Mouse (Mus musculus): Measurements from ENCODE around the gene Igfals. TPM values are rescaled to one million over a fixed set of nuclear protein-coding genes. Genes with fewer than 3 reads are reported as not detected.

The Igfals gene
- polyA plus RNA-seq, 1 experiment: not detected

- Histone ChIP-seq H3K4me3 (replicated peaks; ENCODE audit: control insufficient read depth, low read depth, low read length) (peak within 1 kb of the TSS; percentile 82), H3K27ac (ENCODE audit: control insufficient read depth, insufficient read depth, low read depth, low read length, poor library complexity) (peak within 1 kb of the TSS; percentile 90), H3K4me1 (ENCODE audit: control insufficient read depth, insufficient read depth, low read length) (peaks cover 7% of the 10 kb centered on the region)
- under 1% methylated on average over 69 of the region's 69 CpGs for WGBS
- TF ChIP-seq CTCF (IDR thresholded peaks at IDR 0.05; ENCODE audit: control insufficient read depth, insufficient read depth, low read length) (no peak), POLR2A (IDR thresholded peaks at IDR 0.05; ENCODE audit: borderline replicate concordance, control insufficient read depth, low read depth, low read length) (peak; percentile 92)
Observed at GRCm38 (mm10) chr17:24886134-24886931, 20.5 kb downstream of the Igfals start, which contains the start of the genes Nubp2 and Spsb3. Gene Nubp2 (minus strand): TSS chr17:24886349. Gene Spsb3 (plus strand): TSS chr17:24886643.

- WGBS: under 1% methylated on average over 18 of the region's 18 CpGs
- Histone ChIP-seq H3K27ac (ENCODE audit: control insufficient read depth, insufficient read depth, low read depth, low read length, poor library complexity) (peak overlapping the region; percentile 90), H3K4me1 (ENCODE audit: control insufficient read depth, insufficient read depth, low read length) (peaks cover 7% of the 10 kb centered on the region), H3K4me3 (replicated peaks; ENCODE audit: control insufficient read depth, low read depth, low read length) (peak overlapping the region; percentile 82)
- TF ChIP-seq CTCF (IDR thresholded peaks at IDR 0.05; ENCODE audit: control insufficient read depth, insufficient read depth, low read length): no peak
- no peak for TF ChIP-seq POLR2A (IDR thresholded peaks at IDR 0.05; ENCODE audit: borderline replicate concordance, control insufficient read depth, low read depth, low read length)
Observed at GRCm38 (mm10) chr17:24886932-24887271, 21.1 kb downstream of the Igfals start.

- TF ChIP-seq CTCF (IDR thresholded peaks at IDR 0.05; ENCODE audit: control insufficient read depth, insufficient read depth, low read length) (no peak), POLR2A (IDR thresholded peaks at IDR 0.05; ENCODE audit: borderline replicate concordance, control insufficient read depth, low read depth, low read length) (no peak)
- 58% methylated on average over 18 of the region's 18 CpGs for WGBS
- peak overlapping the region; percentile 90 for H3K27ac ChIP-seq (ENCODE audit: control insufficient read depth, insufficient read depth, low read depth, low read length, poor library complexity)
- H3K4me1 ChIP-seq (ENCODE audit: control insufficient read depth, insufficient read depth, low read length): peaks cover 7% of the 10 kb centered on the region
- peak overlapping the region; percentile 82 for H3K4me3 ChIP-seq (replicated peaks; ENCODE audit: control insufficient read depth, low read depth, low read length)
Observed at GRCm38 (mm10) chr17:24887291-24888080, 21.7 kb downstream of the Igfals start.

- no peak for TF ChIP-seq CTCF (IDR thresholded peaks at IDR 0.05; ENCODE audit: control insufficient read depth, insufficient read depth, low read length)
- no peak for TF ChIP-seq POLR2A (IDR thresholded peaks at IDR 0.05; ENCODE audit: borderline replicate concordance, control insufficient read depth, low read depth, low read length)
- Histone ChIP-seq H3K4me3 (replicated peaks; ENCODE audit: control insufficient read depth, low read depth, low read length) (no peak overlapping the region), H3K27ac (ENCODE audit: control insufficient read depth, insufficient read depth, low read depth, low read length, poor library complexity) (no peak overlapping the region), H3K4me1 (ENCODE audit: control insufficient read depth, insufficient read depth, low read length) (peaks cover 7% of the 10 kb centered on the region)
- 87% methylated on average over 3 of the region's 3 CpGs for WGBS
Observed at GRCm38 (mm10) chr17:24888862-24889261, 23.1 kb downstream of the Igfals start.

GRCm38 (mm10) chr17:24890151-24891092 is 24.6 kb downstream of the Igfals start:
- H3K27ac ChIP-seq (ENCODE audit: control insufficient read depth, insufficient read depth, low read depth, low read length, poor library complexity): no peak overlapping the region
- no peak overlapping the region for H3K4me3 ChIP-seq (replicated peaks; ENCODE audit: control insufficient read depth, low read depth, low read length)
- H3K4me1 ChIP-seq (ENCODE audit: control insufficient read depth, insufficient read depth, low read length): peaks cover 5% of the 10 kb centered on the region
- TF ChIP-seq CTCF (IDR thresholded peaks at IDR 0.05; ENCODE audit: control insufficient read depth, insufficient read depth, low read length): no peak
- 0 out of 2 replicates have a peak, but pooled peaks have one; percentile 14 for TF ChIP-seq POLR2A (IDR thresholded peaks at IDR 0.05; ENCODE audit: borderline replicate concordance, control insufficient read depth, low read depth, low read length)
- WGBS: 90% methylated on average over 19 of the region's 19 CpGs

GRCm38 (mm10) chr17:24891321-24891720 is 25.5 kb downstream of the Igfals start:
- Histone ChIP-seq H3K4me3 (replicated peaks; ENCODE audit: control insufficient read depth, low read depth, low read length) (no peak overlapping the region), H3K27ac (ENCODE audit: control insufficient read depth, insufficient read depth, low read depth, low read length, poor library complexity) (no peak overlapping the region), H3K4me1 (ENCODE audit: control insufficient read depth, insufficient read depth, low read length) (peaks cover 4% of the 10 kb centered on the region)
- WGBS: 85% methylated on average over 13 of the region's 13 CpGs
- TF ChIP-seq POLR2A (IDR thresholded peaks at IDR 0.05; ENCODE audit: borderline replicate concordance, control insufficient read depth, low read depth, low read length): 0 out of 2 replicates have a peak, but pooled peaks have one; percentile 4
- no peak for TF ChIP-seq CTCF (IDR thresholded peaks at IDR 0.05; ENCODE audit: control insufficient read depth, insufficient read depth, low read length)

- no peaks in the 10 kb centered on the region; the same call in 1 of the 2 replicates for H3K4me1 ChIP-seq (ENCODE audit: control insufficient read depth, insufficient read depth, low read length)
- H3K4me3 ChIP-seq (replicated peaks; ENCODE audit: control insufficient read depth, low read depth, low read length): no peak overlapping the region
- no peak for TF ChIP-seq CTCF (IDR thresholded peaks at IDR 0.05; ENCODE audit: control insufficient read depth, insufficient read depth, low read length)
- 93% methylated on average over 12 of the region's 12 CpGs for WGBS
- no peak overlapping the region for H3K27ac ChIP-seq (ENCODE audit: control insufficient read depth, insufficient read depth, low read depth, low read length, poor library complexity)
Observed at GRCm38 (mm10) chr17:24892785-24893184, 27.0 kb downstream of the Igfals start.

Measured in bone marrow, adult 2 months (tissue).